Mouse (Mus musculus): ENCODE results near the gene Wdr82.

Gene Wdr82

GRCm38 (mm10) chr9:106195693-106196092, 25.0 kb downstream of the Wdr82 start:
- in situ Hi-C loops (cut with MboI, MseI), result loop anchor here (10.0 kb wide), 1 partner anchor 689 kb away; the partner anchor contains the start of gene Rbm15b

- in situ Hi-C loops (cut with MboI, MseI), result loop anchor here (10.0 kb wide), 1 partner anchor 688 kb away; the partner anchor contains the start of gene Rbm15b
Measured at GRCm38 (mm10) chr9:106197081-106197713, 26.5 kb downstream of the Wdr82 start.

GRCm38 (mm10) chr9:106197732-106198131, 27.0 kb downstream of the Wdr82 start:
- in situ Hi-C loops (cut with MboI, MseI), result loop anchor here (10.0 kb wide), 1 partner anchor 687 kb away; the partner anchor contains the start of gene Rbm15b

- in situ Hi-C loops (cut with MboI, MseI), result loop anchor here (10.0 kb wide), 1 partner anchor 686 kb away; the partner anchor contains the start of gene Rbm15b
Measured at GRCm38 (mm10) chr9:106198962-106199458, 28.3 kb downstream of the Wdr82 start.

GRCm38 (mm10) chr9:106199535-106200272, 29.0 kb downstream of the Wdr82 start, which contains the start of gene Ppm1m:
Ppm1m (minus strand) TSS chr9:106199746.
- in situ Hi-C loops (cut with MboI, MseI), result loop anchor here (10.0 kb wide), 1 partner anchor 685 kb away; the partner anchor contains the start of gene Rbm15b

- in situ Hi-C loops (cut with MboI, MseI), result no loop called here
Measured at GRCm38 (mm10) chr9:106201895-106202294, 31.2 kb downstream of the Wdr82 start.

- in situ Hi-C loops (cut with MboI, MseI), result no loop called here
Measured at GRCm38 (mm10) chr9:106202819-106203636, 32.3 kb downstream of the Wdr82 start, which contains the start of gene Twf2. Twf2 (plus strand) TSS chr9:106203108.

GRCm38 (mm10) chr9:106203990-106204851, 33.5 kb downstream of the Wdr82 start:
- in situ Hi-C loops (cut with MboI, MseI), result no loop called here

GRCm38 (mm10) chr9:106205713-106206290, 35.1 kb downstream of the Wdr82 start:
- in situ Hi-C loops (cut with MboI, MseI), result no loop called here

GRCm38 (mm10) chr9:106206515-106206914, 35.8 kb downstream of the Wdr82 start:
- in situ Hi-C loops (cut with MboI, MseI), result no loop called here

GRCm38 (mm10) chr9:106208181-106208580, 37.5 kb downstream of the Wdr82 start:
- in situ Hi-C loops (cut with MboI, MseI), result no loop called here

GRCm38 (mm10) chr9:106209954-106210353, 39.2 kb downstream of the Wdr82 start:
- in situ Hi-C loops (cut with MboI, MseI), result loop anchor here (10.0 kb wide), 1 partner anchor 65 kb away; no protein-coding TSS in a partner anchor

- in situ Hi-C loops (cut with MboI, MseI), result loop anchor here (10.0 kb wide), 1 partner anchor 64 kb away; no protein-coding TSS in a partner anchor
Measured at GRCm38 (mm10) chr9:106210853-106211609, 40.3 kb downstream of the Wdr82 start.

- in situ Hi-C loops (cut with MboI, MseI), result loop anchor here (10.0 kb wide), 1 partner anchor 63 kb away; no protein-coding TSS in a partner anchor
Measured at GRCm38 (mm10) chr9:106211680-106212593, 41.2 kb downstream of the Wdr82 start.

- in situ Hi-C loops (cut with MboI, MseI), result loop anchor here (10.0 kb wide), 1 partner anchor 62 kb away; no protein-coding TSS in a partner anchor
Measured at GRCm38 (mm10) chr9:106212594-106212981, 41.9 kb downstream of the Wdr82 start.

- in situ Hi-C loops (cut with MboI, MseI), result loop anchor here (10.0 kb wide), 1 partner anchor 59 kb away; no protein-coding TSS in a partner anchor
Measured at GRCm38 (mm10) chr9:106215341-106216125, 44.8 kb downstream of the Wdr82 start.

- in situ Hi-C loops (cut with MboI, MseI), result loop anchor here (10.0 kb wide), 1 partner anchor 58 kb away; no protein-coding TSS in a partner anchor
Measured at GRCm38 (mm10) chr9:106216971-106217370, 46.2 kb downstream of the Wdr82 start.

All from regulatory T cell (primary cell).